Mouse (Mus musculus) heart, postnatal 0 days (tissue): ENCODE results near the gene Olfr878.

Experiments
- CTCF ChIP-seq: IDR thresholded peaks from 2 replicates; pipeline ENCODE4 v1.5.1; 2016; ENCODE audit warnings: antibody characterized with exemption, control low read depth, low read depth
- EP300 ChIP-seq: IDR thresholded peaks from 2 replicates; pipeline ENCODE4 v1.6.1; 2016; ENCODE audit warnings: antibody characterized with exemption, low read depth

GRCm38 (mm10) chr9:37924194-37924593 is 6.6 kb downstream of the Olfr878 start:
- no peak for TF ChIP-seq EP300
- TF ChIP-seq CTCF, result no peak
